Mouse (Mus musculus) hindbrain, postnatal 0 days (tissue): ENCODE measurements around the gene Olfr1002. TPM values are rescaled to one million over a fixed set of nuclear protein-coding genes. Genes with fewer than 3 reads are reported as not detected.
"Not testable (repeated sequence)": the region's sequence is repeated elsewhere in the genome, so short reads cannot be mapped to it uniquely, and the experiment has no call there.

ENCODE experiments used
- ATAC-seq: fragments of 200-750 bp; cut with Nextera tagmentation; 2 replicates; pipeline ENCODE4 v1.8.0; 2017; ENCODE audit warnings: mild to moderate bottlenecking, moderate TSS enrichment, moderate library complexity
- DNase-seq: peaks from one replicate; pipeline ENCODE4 v3.0.0-alpha.2; 2015; ENCODE audit warnings: low spot score
- H3K27ac ChIP-seq: fragments of 300-500 bp; sonication (generic); 2 replicates; pipeline ENCODE4 v1.5.1; 2014; ENCODE audit warnings: mild to moderate bottlenecking
- H3K27me3 ChIP-seq: fragments of 300-500 bp; sonication (generic); 2 replicates; pipeline ENCODE4 v1.6.1; 2014; ENCODE audit warnings: low read length, mixed read lengths; ENCODE audit not compliant: insufficient read depth
- H3K36me3 ChIP-seq: fragments of 300-500 bp; sonication (generic); 2 replicates; pipeline ENCODE4 v1.6.1; 2014; ENCODE audit warnings: low read length, mixed read lengths; ENCODE audit not compliant: insufficient read depth
- H3K4me1 ChIP-seq: fragments of 300-500 bp; sonication (generic); 2 replicates; pipeline ENCODE4 v1.6.1; 2014; ENCODE audit warnings: antibody characterized with exemption, low read length, mixed read lengths; ENCODE audit not compliant: insufficient read depth
- H3K4me2 ChIP-seq: fragments of 300-500 bp; sonication (generic); 2 replicates; pipeline ENCODE4 v1.6.1; 2014; ENCODE audit warnings: low read depth, mild to moderate bottlenecking, low read length, moderate library complexity, mixed read lengths
- H3K4me3 ChIP-seq: fragments of 300-500 bp; sonication (generic); 2 replicates; pipeline ENCODE4 v1.5.1; 2014; ENCODE audit warnings: low read length
- H3K9ac ChIP-seq: fragments of 300-500 bp; sonication (generic); replicated peaks from 2 replicates; pipeline ENCODE4 v1.6.1; 2014; ENCODE audit warnings: mild to moderate bottlenecking, low read length, moderate library complexity, mixed read lengths
- H3K9me3 ChIP-seq: fragments of 300-500 bp; sonication (generic); 2 replicates; pipeline ENCODE4 v1.6.1; 2016; ENCODE audit warnings: low read length, mixed read lengths
- CTCF ChIP-seq: IDR thresholded peaks from 2 replicates; pipeline ENCODE4 v1.5.1; 2016; ENCODE audit warnings: antibody characterized with exemption, control low read depth, low read depth
- WGBS: fragments of 180-500 bp; shearing (Covaris S2); extraction: QIAGEN DNeasy Blood & Tissue Kit; methylation state at CpG from one replicate; pipeline ENCODE4 v1.1.7; 2014; 5-methylcytosine and 5-hydroxymethylcytosine counted together
- polyA plus RNA-seq: library from polyadenylated mRNA; unstranded; fragments of >200 nt; fragmentation: Nextera tagmentation; extraction: Ambion mirVana; gene quantifications from 2 replicates; pipeline ENCODE4 v1.2.1, GENCODE M21; 2015
- total RNA-seq: library from RNA; depleted of rRNA; stranded (reverse); fragments of >200 nt; gene quantifications from 2 replicates; pipeline ENCODE4 v1.2.3, GENCODE M21; 2014; rRNA removed

The Olfr1002 gene
- not detected in 2 replicates for total RNA-seq
- polyA plus RNA-seq: not detected in 2 replicates

- no peak within 1 kb of the TSS for H3K27ac ChIP-seq
- H3K36me3 ChIP-seq: no peaks in the 10 kb centered on the region
- no peaks in the 10 kb centered on the region for H3K9me3 ChIP-seq
- no peak for ATAC-seq
- WGBS: 98% methylated on average over 1 of the region's 1 CpGs
- no peak for DNase-seq
- TF ChIP-seq CTCF: no peak
- no peak within 1 kb of the TSS for H3K4me2 ChIP-seq
- no peak within 1 kb of the TSS for H3K9ac ChIP-seq
- no peak within 1 kb of the TSS for H3K4me3 ChIP-seq
- H3K27me3 ChIP-seq: no peaks in the 10 kb centered on the region
- no peaks in the 10 kb centered on the region for H3K4me1 ChIP-seq
These were observed at the start of gene Olfr1002 for GRCm38 (mm10) chr2:85650604-85651003. Gene Olfr1002 (minus strand): TSS chr2:85650704.

GRCm38 (mm10) chr2:85689131-85689530, 38.6 kb upstream of the Olfr1002 start, which contains the start of gene Olfr1008:
Gene Olfr1008 (plus strand): TSS chr2:85689431.
- Histone ChIP-seq H3K9me3 (no peaks in the 10 kb centered on the region), H3K4me2 (no peak within 1 kb of the TSS), H3K27ac (no peak within 1 kb of the TSS), H3K4me3 (no peak within 1 kb of the TSS), H3K4me1 (no peaks in the 10 kb centered on the region), H3K9ac (no peak within 1 kb of the TSS), H3K36me3 (no peaks in the 10 kb centered on the region), H3K27me3 (no peaks in the 10 kb centered on the region)
- ATAC-seq (no peak), DNase-seq (no peak)
- no peak for TF ChIP-seq CTCF

- H3K4me1 ChIP-seq: no peaks in the 10 kb centered on the region
- no peak for TF ChIP-seq CTCF
- ATAC-seq: no peak
- no peaks in the 10 kb centered on the region for H3K9me3 ChIP-seq
- H3K27me3 ChIP-seq: no peaks in the 10 kb centered on the region
- no peak within 1 kb of the TSS for H3K27ac ChIP-seq
- no peak within 1 kb of the TSS for H3K4me2 ChIP-seq
- no peak within 1 kb of the TSS for H3K9ac ChIP-seq
- no peak for DNase-seq
- H3K36me3 ChIP-seq: no peaks in the 10 kb centered on the region
- H3K4me3 ChIP-seq: no peak within 1 kb of the TSS
These were observed 28.2 kb upstream of the Olfr1002 start, which contains the start of gene Olfr1006 for GRCm38 (mm10) chr2:85678667-85679066. Gene Olfr1006 (minus strand): TSS chr2:85678767.

- H3K9me3 ChIP-seq, ATAC-seq, DNase-seq, H3K27ac ChIP-seq, H3K4me2 ChIP-seq, H3K36me3 ChIP-seq, H3K9ac ChIP-seq, H3K4me3 ChIP-seq, H3K4me1 ChIP-seq, H3K27me3 ChIP-seq: not testable (repeated sequence)
These were observed 13.9 kb upstream of the Olfr1002 start, which contains the start of gene Olfr154 for GRCm38 (mm10) chr2:85664355-85664754. Gene Olfr154 (minus strand): TSS chr2:85664455.

- Histone ChIP-seq H3K9ac (no peak within 1 kb of the TSS), H3K27ac (no peak within 1 kb of the TSS), H3K4me1 (no peaks in the 10 kb centered on the region), H3K4me2 (no peak within 1 kb of the TSS), H3K27me3 (no peaks in the 10 kb centered on the region), H3K4me3 (no peak within 1 kb of the TSS), H3K9me3 (no peaks in the 10 kb centered on the region), H3K36me3 (no peaks in the 10 kb centered on the region)
- DNase-seq: no peak
- no peak for ATAC-seq
- WGBS: 50% methylated on average over 1 of the region's 1 CpGs
- no peak for TF ChIP-seq CTCF
These were observed 38.7 kb downstream of the Olfr1002 start, which contains the start of gene Olfr1000 for GRCm38 (mm10) chr2:85611803-85612202. Gene Olfr1000 (minus strand): TSS chr2:85611903.

Other genes starting within 250 kb of the Olfr1002 start
- gene Olfr992, start 241.2 kb downstream of the Olfr1002 start, total RNA-seq: not detected in 2 replicates
- gene Olfr992, start 241.2 kb downstream of the Olfr1002 start, polyA plus RNA-seq: not detected in 2 replicates
- not detected in 2 replicates for gene Olfr993, start 235.8 kb downstream of the Olfr1002 start, total RNA-seq
- not detected in 2 replicates for gene Olfr993, start 235.8 kb downstream of the Olfr1002 start, polyA plus RNA-seq
- gene Olfr994, start 214.3 kb downstream of the Olfr1002 start, total RNA-seq: not detected in 2 replicates
- not detected in 2 replicates for gene Olfr994, start 214.3 kb downstream of the Olfr1002 start, polyA plus RNA-seq
- gene Olfr995, start 207.1 kb downstream of the Olfr1002 start, total RNA-seq: not detected in 2 replicates
- not detected in 2 replicates for gene Olfr995, start 207.1 kb downstream of the Olfr1002 start, polyA plus RNA-seq
- gene 4833423E24Rik, start 131.7 kb downstream of the Olfr1002 start, total RNA-seq: 0.29 TPM in 1 of 2 replicates, not detected in the other
- gene 4833423E24Rik, start 131.7 kb downstream of the Olfr1002 start, polyA plus RNA-seq: 0.23 and 0.79 TPM in 2 replicates
- gene Olfr996, start 71.5 kb downstream of the Olfr1002 start, total RNA-seq: not detected in 2 replicates
- not detected in 2 replicates for gene Olfr996, start 71.5 kb downstream of the Olfr1002 start, polyA plus RNA-seq
- gene Olfr998, start 61.8 kb downstream of the Olfr1002 start, total RNA-seq: not detected in 2 replicates
- not detected in 2 replicates for gene Olfr998, start 61.8 kb downstream of the Olfr1002 start, polyA plus RNA-seq
- gene Olfr1000, start 38.8 kb downstream of the Olfr1002 start, total RNA-seq: not detected in 2 replicates
- not detected in 2 replicates for gene Olfr1000, start 38.8 kb downstream of the Olfr1002 start, polyA plus RNA-seq
- gene Olfr154, start 13.8 kb upstream of the Olfr1002 start, total RNA-seq: not detected in 2 replicates
- not detected in 2 replicates for gene Olfr154, start 13.8 kb upstream of the Olfr1002 start, polyA plus RNA-seq
- gene Olfr1006, start 28.1 kb upstream of the Olfr1002 start, total RNA-seq: not detected in 2 replicates
- not detected in 2 replicates for gene Olfr1006, start 28.1 kb upstream of the Olfr1002 start, polyA plus RNA-seq
- gene Olfr1008, start 38.7 kb upstream of the Olfr1002 start, total RNA-seq: not detected in 2 replicates
- not detected in 2 replicates for gene Olfr1008, start 38.7 kb upstream of the Olfr1002 start, polyA plus RNA-seq
- not detected in 2 replicates for gene Olfr1009, start 64.7 kb upstream of the Olfr1002 start, total RNA-seq
- gene Olfr1009, start 64.7 kb upstream of the Olfr1002 start, polyA plus RNA-seq: not detected in 2 replicates
- gene Olfr1012, start 112.1 kb upstream of the Olfr1002 start, total RNA-seq: not detected in 2 replicates
- gene Olfr1012, start 112.1 kb upstream of the Olfr1002 start, polyA plus RNA-seq: not detected in 2 replicates
- not detected in 2 replicates for gene Olfr1013, start 116.4 kb upstream of the Olfr1002 start, total RNA-seq
- gene Olfr1013, start 116.4 kb upstream of the Olfr1002 start, polyA plus RNA-seq: not detected in 2 replicates
- gene Olfr1014, start 122.0 kb upstream of the Olfr1002 start, total RNA-seq: not detected in 2 replicates
- not detected in 2 replicates for gene Olfr1014, start 122.0 kb upstream of the Olfr1002 start, polyA plus RNA-seq
- not detected in 2 replicates for gene Olfr1015, start 131.3 kb upstream of the Olfr1002 start, total RNA-seq
- not detected in 2 replicates for gene Olfr1015, start 131.3 kb upstream of the Olfr1002 start, polyA plus RNA-seq
- gene Olfr1016, start 151.8 kb upstream of the Olfr1002 start, total RNA-seq: not detected in 2 replicates
- gene Olfr1016, start 151.8 kb upstream of the Olfr1002 start, polyA plus RNA-seq: not detected in 2 replicates
- gene Olfr1018, start 167.8 kb upstream of the Olfr1002 start, total RNA-seq: not detected in 2 replicates
- gene Olfr1018, start 167.8 kb upstream of the Olfr1002 start, polyA plus RNA-seq: not detected in 2 replicates
- gene Olfr1019, start 194.8 kb upstream of the Olfr1002 start, total RNA-seq: not detected in 2 replicates
- not detected in 2 replicates for gene Olfr1019, start 194.8 kb upstream of the Olfr1002 start, polyA plus RNA-seq
- not detected in 2 replicates for gene Olfr1020, start 196.3 kb upstream of the Olfr1002 start, total RNA-seq
- gene Olfr1020, start 196.3 kb upstream of the Olfr1002 start, polyA plus RNA-seq: not detected in 2 replicates
- not detected in 2 replicates for gene Olfr1022, start 217.9 kb upstream of the Olfr1002 start, total RNA-seq
- not detected in 2 replicates for gene Olfr1022, start 217.9 kb upstream of the Olfr1002 start, polyA plus RNA-seq
- not detected in 2 replicates for gene Olfr1023, start 234.9 kb upstream of the Olfr1002 start, total RNA-seq
- gene Olfr1023, start 234.9 kb upstream of the Olfr1002 start, polyA plus RNA-seq: not detected in 2 replicates